Mouse (Mus musculus): Measurements from ENCODE around the gene Fgf9.

Fgf9 gene

DNA sequence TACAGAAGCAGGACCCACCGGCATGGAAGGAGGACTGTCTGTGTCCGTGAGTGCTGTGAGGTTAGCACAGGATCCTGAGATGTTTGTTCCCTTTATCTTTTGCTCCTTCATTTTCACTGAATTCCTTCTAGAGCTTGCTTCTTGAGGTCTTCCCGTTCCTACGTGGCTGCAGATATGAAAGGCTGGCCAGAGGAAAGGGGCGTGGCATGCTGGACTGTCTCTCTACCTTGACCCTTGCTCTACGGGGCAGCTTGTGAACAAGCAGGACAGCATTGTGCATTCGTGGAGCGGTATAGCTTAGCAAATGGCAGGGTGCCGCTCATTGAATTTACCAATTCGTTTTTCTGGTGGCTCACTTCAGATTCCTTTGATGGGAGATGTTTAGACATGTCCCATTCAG, 21.0 kb downstream of the Fgf9 start:
- DNase-seq = no peak

DNA sequence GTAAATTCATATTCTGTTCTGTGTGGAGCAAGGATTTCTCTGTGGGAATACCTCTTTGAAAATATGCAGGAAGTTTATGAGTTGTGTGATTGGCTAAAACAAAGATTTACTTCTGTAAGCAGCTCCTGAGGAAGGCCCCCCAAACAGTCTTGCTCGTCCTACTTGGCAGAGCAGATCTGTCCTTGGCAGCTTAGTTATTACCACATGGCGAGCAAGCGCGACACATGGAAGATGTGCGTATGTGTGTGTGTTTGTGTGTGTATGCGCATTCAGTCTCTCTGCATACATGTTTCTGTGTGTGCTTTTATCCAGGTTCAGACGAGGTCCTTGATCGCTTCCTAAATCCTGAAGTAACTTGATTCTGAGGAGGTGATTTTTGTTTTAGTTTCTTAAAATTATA, 29.3 kb downstream of the Fgf9 start:
- DNase-seq = no peak

DNA sequence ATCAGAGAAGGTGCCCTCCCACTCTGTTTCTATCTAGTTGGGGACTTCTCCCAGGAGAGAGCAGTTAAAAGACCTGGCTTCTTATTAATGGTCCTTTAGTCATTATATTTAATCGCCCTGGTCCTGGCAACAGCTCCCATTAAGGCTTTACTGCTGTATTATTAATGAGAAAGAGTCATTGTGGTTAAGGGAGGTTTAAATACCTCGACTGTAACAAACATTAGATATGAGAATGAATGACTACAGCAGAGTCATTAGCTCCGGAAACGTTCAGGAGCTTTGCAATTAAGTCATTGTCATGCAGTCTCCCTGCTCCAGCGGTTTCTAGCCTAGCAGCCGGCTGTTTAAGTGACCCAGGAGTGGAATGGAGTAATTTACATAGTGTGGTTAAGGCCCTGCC, 31.0 kb downstream of the Fgf9 start:
- DNase-seq = no peak

GRCm38 (mm10) chr14:58104266-58104665, 33.9 kb downstream of the Fgf9 start:
- DNase-seq = no peak

DNA sequence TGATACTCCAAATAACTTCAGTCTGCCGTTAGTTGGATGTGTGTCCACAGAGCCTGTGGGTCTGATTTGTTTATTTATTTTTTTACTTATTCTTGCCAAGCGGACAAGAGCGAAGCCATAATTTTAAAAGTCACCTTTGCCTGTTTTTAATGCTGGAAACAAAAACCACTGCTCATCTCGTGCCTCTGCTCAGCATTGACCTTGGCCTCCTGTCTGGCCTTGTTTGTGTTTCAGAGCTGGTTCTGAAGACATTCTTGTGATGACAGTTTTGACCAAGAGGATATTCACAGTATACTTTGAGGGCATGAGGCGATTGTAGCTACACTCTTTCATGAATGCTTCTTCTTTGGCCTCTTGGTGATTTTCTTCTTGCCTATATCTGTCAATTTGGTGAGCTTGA, 35.2 kb downstream of the Fgf9 start:
- DNase-seq = no peak

GRCm38 (mm10) chr14:58109601-58110000, 39.3 kb downstream of the Fgf9 start:
- no peak for DNase-seq

GRCm38 (mm10) chr14:58111562-58111961, 41.2 kb downstream of the Fgf9 start:
- DNase-seq = no peak

- no peak for DNase-seq
Measured at GRCm38 (mm10) chr14:58112341-58112740, 42.0 kb downstream of the Fgf9 start.

GRCm38 (mm10) chr14:58113180-58113579, 42.8 kb downstream of the Fgf9 start:
- no peak for DNase-seq

DNA sequence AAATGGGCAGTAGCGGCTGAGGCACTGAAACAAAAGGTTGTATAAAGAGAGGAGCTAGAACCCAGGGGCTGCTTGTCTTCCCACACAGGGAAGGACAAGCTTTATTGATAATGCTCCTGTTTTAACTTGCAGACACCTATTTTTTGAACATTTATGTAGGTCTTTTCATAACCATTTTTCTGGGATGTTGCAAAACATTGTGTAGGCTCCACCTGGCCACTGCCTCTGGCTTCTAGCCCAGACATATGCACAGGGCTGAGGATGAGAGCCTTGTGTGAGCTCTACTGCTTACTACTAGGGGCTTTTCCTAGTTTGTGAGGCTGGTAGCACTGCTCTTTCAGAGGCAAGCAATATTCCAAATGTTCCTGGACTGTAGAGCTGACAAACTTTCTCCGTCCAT, 43.8 kb downstream of the Fgf9 start:
- no peak for DNase-seq

GRCm38 (mm10) chr14:58124625-58125024, 54.3 kb downstream of the Fgf9 start:
- DNase-seq = no peak

DNA sequence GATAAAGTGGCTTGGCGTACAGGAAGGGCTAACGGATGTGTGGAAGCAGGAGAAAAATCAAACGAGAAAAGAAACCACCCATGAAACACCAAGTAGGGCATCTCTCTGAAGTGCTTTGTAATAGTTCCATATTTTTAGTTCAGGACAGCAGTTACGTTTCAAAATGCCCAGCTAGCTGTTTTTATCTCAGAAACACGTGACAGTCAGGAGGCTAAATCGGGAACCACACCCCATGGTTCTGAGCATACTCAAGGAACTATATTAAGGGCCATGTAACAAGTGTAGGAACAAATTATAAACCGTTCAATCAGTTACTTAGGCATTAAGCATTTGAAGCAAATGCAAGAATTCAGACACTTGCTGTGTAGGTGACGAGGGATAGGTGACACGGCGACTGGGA, 56.2 kb downstream of the Fgf9 start:
- no peak for DNase-seq

GRCm38 (mm10) chr14:58139506-58140055, 69.2 kb downstream of the Fgf9 start:
- no peak for DNase-seq

- no peak for DNase-seq
Measured at GRCm38 (mm10) chr14:58149637-58150470, 79.5 kb downstream of the Fgf9 start.

GRCm38 (mm10) chr14:58150471-58150855, 80.1 kb downstream of the Fgf9 start:
- DNase-seq = no peak

DNA sequence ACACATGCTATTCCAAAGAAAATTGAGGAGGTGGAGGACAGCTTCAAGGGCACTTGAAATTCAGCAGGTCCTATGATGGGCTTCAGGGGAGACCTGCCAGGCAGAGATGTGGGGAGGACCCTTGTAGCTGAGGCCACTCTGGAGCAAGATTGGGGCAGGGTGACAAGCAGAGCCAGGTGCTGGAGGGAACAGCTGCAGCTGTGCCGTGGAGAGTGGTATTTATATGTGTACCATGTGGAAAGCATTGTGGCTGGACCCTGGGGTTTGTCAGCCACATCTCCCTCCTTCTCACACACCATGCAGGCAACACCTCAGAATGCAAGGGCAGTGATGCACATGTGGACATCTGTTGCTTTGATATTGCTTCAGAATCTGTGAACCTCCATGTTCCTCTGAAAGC, 81.8 kb downstream of the Fgf9 start:
- no peak for DNase-seq

DNA sequence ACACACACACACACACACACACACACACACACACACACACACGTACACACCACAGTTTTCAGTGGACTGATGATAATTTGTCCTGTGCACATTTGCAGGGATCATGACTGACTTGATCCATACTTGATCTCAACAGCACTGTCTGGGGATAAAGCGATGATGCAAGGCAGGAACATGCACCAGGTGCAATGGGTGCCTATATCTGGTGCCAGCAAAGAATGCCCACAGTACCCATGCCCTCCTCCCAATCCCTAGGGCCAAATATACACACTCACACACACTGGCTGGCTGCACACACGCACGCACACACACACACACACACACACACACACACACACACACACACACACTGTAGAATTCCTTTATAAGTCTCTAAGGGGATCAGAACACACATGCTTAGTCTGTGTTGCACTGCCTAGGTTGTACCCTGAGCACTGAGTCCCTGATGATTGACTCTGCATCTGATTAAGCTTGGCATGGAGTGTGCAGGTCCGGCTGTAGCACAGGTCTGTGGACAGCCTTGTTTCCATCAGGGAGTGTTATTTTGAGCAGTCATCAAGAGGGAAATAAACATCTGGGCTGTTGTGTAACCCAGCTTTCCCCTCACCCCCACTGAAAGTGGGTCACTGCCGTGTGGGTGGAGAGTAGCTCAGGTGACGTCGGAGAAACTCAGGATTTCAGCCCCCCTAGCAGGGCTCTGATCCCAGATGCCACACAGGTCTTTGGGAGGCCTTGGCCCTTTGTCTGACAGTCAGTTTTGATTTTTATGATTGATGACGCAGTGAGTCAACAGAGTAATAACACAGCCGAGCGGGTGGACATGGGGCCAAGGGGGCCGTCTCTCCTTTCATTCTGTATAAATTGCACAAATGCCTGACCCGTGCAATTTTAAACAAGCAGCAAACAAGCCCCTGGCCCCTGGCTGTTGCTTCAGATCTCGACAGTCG, 83.4 kb downstream of the Fgf9 start:
- DNase-seq = no peak

GRCm38 (mm10) chr14:58160624-58161023, 90.3 kb downstream of the Fgf9 start:
- no peak for DNase-seq

Measured in right cerebral cortex, postnatal 25 days (tissue).